In the genomic region with DNA sequence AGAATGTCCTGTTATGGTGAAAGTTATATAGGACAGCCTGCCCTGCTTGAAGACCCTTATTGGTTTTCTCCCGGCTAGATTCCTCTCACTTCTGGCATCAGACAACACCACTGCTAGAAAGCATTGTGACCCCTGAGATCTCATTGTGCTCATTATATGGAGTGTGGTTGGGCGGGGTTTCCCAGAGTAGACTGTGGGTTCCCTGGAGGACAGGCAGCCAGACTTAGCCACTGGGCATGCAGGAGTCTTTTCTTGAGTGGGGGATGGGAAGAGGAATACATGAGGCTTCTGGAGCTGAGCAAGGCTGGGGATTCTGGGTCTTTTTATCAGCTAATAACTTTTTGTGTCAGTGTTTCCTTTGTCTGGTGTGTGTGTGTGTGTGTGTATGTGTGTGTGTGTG, we compare ENCODE assay signal across 13 mouse cellular contexts.
DNase-seq lines count a peak whose midpoint lies in the region; ATAC-seq and TF ChIP-seq lines count a peak whose summit lies in the region.
"Had no signal": no experiment of that assay in that cellular context is flagged by ENCODE, and none has a peak within 500 bp of the region (broad histone marks: within the 10 kb centered on the region; RNA-seq: fewer than 3 reads in every experiment).

No protein-coding gene starts in this region.

- no peak overlapping the region for H3K4me2 ChIP-seq in forebrain, embryonic 15.5 days (replicated peaks)
- no peak overlapping the region for H3K4me2 ChIP-seq in embryonic facial prominence, embryonic 12.5 days (replicated peaks)
- H3K4me2 ChIP-seq in hindbrain, embryonic 16.5 days (ENCODE audit: low read length): no peak overlapping the region
- peak overlapping the region; percentile 10 for H3K4me2 ChIP-seq in myocyte (ENCODE audit: low read depth)
- H3K4me2 ChIP-seq: embryonic facial prominence, embryonic 13.5 days; limb, embryonic 12.5 days had no signal

- no peaks in the 10 kb centered on the region for H3K79me2 ChIP-seq in myocyte (ENCODE audit: control insufficient read depth, insufficient read depth)

- ATAC-seq in forebrain, embryonic 15.5 days (replicated peaks): no peak
- ATAC-seq in embryonic facial prominence, embryonic 12.5 days (ENCODE audit: insufficient number of reproducible peaks, insufficient read depth, low FRiP score, low TSS enrichment): peak; percentile 66; the same call in 1 of the 2 replicates
- peak; percentile 52 for ATAC-seq in hindbrain, embryonic 16.5 days

- H3K9me3 ChIP-seq in forebrain, embryonic 10.5 days: no peaks in the 10 kb centered on the region
- no peaks in the 10 kb centered on the region for H3K9me3 ChIP-seq in forebrain, embryonic 15.5 days
- no peaks in the 10 kb centered on the region for H3K9me3 ChIP-seq in embryonic facial prominence, embryonic 12.5 days
- H3K9me3 ChIP-seq in hindbrain, embryonic 16.5 days (ENCODE audit: control insufficient read depth, low read length): no peaks in the 10 kb centered on the region
- H3K9me3 ChIP-seq: embryonic facial prominence, embryonic 13.5 days; limb, embryonic 12.5 days had no signal

- peaks cover 17% of the 10 kb centered on the region for H3K4me1 ChIP-seq in forebrain, embryonic 10.5 days
- H3K4me1 ChIP-seq in forebrain, embryonic 15.5 days: peaks cover 17% of the 10 kb centered on the region
- 0 out of 2 replicates have a peak, but pooled peaks cover 5% of the 10 kb centered on the region for H3K4me1 ChIP-seq in embryonic facial prominence, embryonic 12.5 days
- peaks cover 17% of the 10 kb centered on the region for H3K4me1 ChIP-seq in hindbrain, embryonic 16.5 days (ENCODE audit: control insufficient read depth, insufficient read depth, low read depth, low read length)

- 40% methylated on average over 2 of the region's 2 CpGs for WGBS in forebrain, embryonic 10.5 days
- WGBS in forebrain, embryonic 15.5 days: 15% methylated on average over 2 of the region's 2 CpGs
- WGBS in embryonic facial prominence, embryonic 12.5 days: 24% methylated on average over 2 of the region's 2 CpGs
- 21% methylated on average over 2 of the region's 2 CpGs for WGBS in hindbrain, embryonic 16.5 days

- H3ac ChIP-seq in myocyte (ENCODE audit: control insufficient read depth, insufficient read length): no peak overlapping the region

- H3K27ac ChIP-seq in forebrain, embryonic 10.5 days: peak overlapping the region; percentile 37; the same call in 1 of the 2 replicates
- H3K27ac ChIP-seq in forebrain, embryonic 15.5 days (replicated peaks): no peak overlapping the region
- no peak overlapping the region for H3K27ac ChIP-seq in embryonic facial prominence, embryonic 12.5 days
- H3K27ac ChIP-seq in hindbrain, embryonic 16.5 days (ENCODE audit: low read depth, low read length): no peak overlapping the region
- H3K27ac ChIP-seq: embryonic facial prominence, embryonic 13.5 days; limb, embryonic 12.5 days had no signal

- H3K9ac ChIP-seq in forebrain, embryonic 15.5 days (replicated peaks): no peak overlapping the region
- no peak overlapping the region for H3K9ac ChIP-seq in embryonic facial prominence, embryonic 12.5 days
- no peak overlapping the region for H3K9ac ChIP-seq in hindbrain, embryonic 16.5 days (ENCODE audit: low read depth, low read length)
- H3K9ac ChIP-seq: embryonic facial prominence, embryonic 13.5 days; limb, embryonic 12.5 days had no signal

- H3K27me3 ChIP-seq in forebrain, embryonic 10.5 days (ENCODE audit: poor library complexity, severe bottlenecking): no peaks in the 10 kb centered on the region
- no peaks in the 10 kb centered on the region for H3K27me3 ChIP-seq in forebrain, embryonic 15.5 days
- no peaks in the 10 kb centered on the region for H3K27me3 ChIP-seq in embryonic facial prominence, embryonic 12.5 days
- H3K27me3 ChIP-seq in hindbrain, embryonic 16.5 days (replicated peaks; ENCODE audit: control insufficient read depth, insufficient read depth, low read length): no peaks in the 10 kb centered on the region
- H3K27me3 ChIP-seq in myocyte (ENCODE audit: control insufficient read depth, insufficient read depth, insufficient read length): no peaks in the 10 kb centered on the region
- H3K27me3 ChIP-seq: embryonic facial prominence, embryonic 13.5 days; limb, embryonic 12.5 days had no signal

- H3K4me3 ChIP-seq in forebrain, embryonic 10.5 days: no peak overlapping the region
- H3K4me3 ChIP-seq in forebrain, embryonic 15.5 days: no peak overlapping the region
- H3K4me3 ChIP-seq in embryonic facial prominence, embryonic 12.5 days: no peak overlapping the region
- no peak overlapping the region for H3K4me3 ChIP-seq in hindbrain, embryonic 16.5 days (ENCODE audit: low read length)
- H3K4me3 ChIP-seq in myocyte: no peak overlapping the region
- H3K4me3 ChIP-seq: embryonic facial prominence, embryonic 13.5 days; limb, embryonic 12.5 days had no signal

- H3K36me3 ChIP-seq in forebrain, embryonic 10.5 days (replicated peaks): no peaks in the 10 kb centered on the region
- H3K36me3 ChIP-seq in forebrain, embryonic 15.5 days: no peaks in the 10 kb centered on the region
- no peaks in the 10 kb centered on the region for H3K36me3 ChIP-seq in embryonic facial prominence, embryonic 12.5 days
- H3K36me3 ChIP-seq in hindbrain, embryonic 16.5 days (ENCODE audit: control insufficient read depth, insufficient read depth, low read length): no peaks in the 10 kb centered on the region
- no peaks in the 10 kb centered on the region for H3K36me3 ChIP-seq in myocyte (ENCODE audit: control insufficient read depth, insufficient read depth)
- H3K36me3 ChIP-seq: embryonic facial prominence, embryonic 13.5 days; limb, embryonic 12.5 days had no signal

- DNase-seq in forebrain, embryonic 10.5 days (ENCODE audit: extremely low spot score, low spot score): peak; percentile 31
- no peak for DNase-seq in frontal cortex, postnatal 25 days (ENCODE audit: low spot score in 2 of 2)
- DNase-seq in cerebellum, adult 9-11 months: no peak
- no peak for DNase-seq in ovary, postnatal 10 days (ENCODE audit: low spot score)
- DNase-seq: heart, postnatal 14 days; kidney, postnatal 10 days; lung, postnatal 4 days had no signal

- no peak for TF ChIP-seq POLR2A in myocyte (IDR thresholded peaks at IDR 0.05; ENCODE audit: insufficient read length, low read depth)

TF ChIP-seq in myocyte, 11 proteins besides CTCF, POLR2A, EP300 and RAD21:
- TF ChIP-seq SRF (IDR thresholded peaks at IDR 0.05; ENCODE audit: control insufficient read depth, insufficient read length, low read depth) (no peak), MYOG (IDR thresholded peaks at IDR 0.05; ENCODE audit: control insufficient read depth in 1 of 3, insufficient read depth in 1 of 3, insufficient read length in 2 of 3, low read depth in 2 of 3) (no peak), CEBPB (IDR thresholded peaks at IDR 0.05; ENCODE audit: insufficient read depth, poor library complexity, severe bottlenecking) (no peak), USF1 (IDR thresholded peaks at IDR 0.05; ENCODE audit: low read depth) (no peak), TCF3 (IDR thresholded peaks at IDR 0.05; ENCODE audit: insufficient read length, low read depth) (no peak), TCF12 (IDR thresholded peaks at IDR 0.05; ENCODE audit: insufficient read depth, poor library complexity, severe bottlenecking) (no peak)
TF ChIP-seq in myocyte: peak in this region for 0.
